Mouse (Mus musculus) left cerebral cortex, adult 9 months (tissue): ENCODE results near the gene Eef2kmt.
A peak's percentile ranks its signal among the peaks of the same experiment; 100 is the strongest.
"Not testable (repeated sequence)": the region's sequence is repeated elsewhere in the genome, so short reads cannot be mapped to it uniquely, and the experiment has no call there.

Experiments used
- DNase-seq, 2 experiments: peaks; one replicate each; pipeline ENCODE4 v3.0.0; 2022; ENCODE audit warnings: low spot score in 2 of 2

The Eef2kmt gene

GRCm38 (mm10) chr16:5255779-5256496 is at the start of gene Eef2kmt:
Gene Eef2kmt (minus strand): TSS chr16:5255983.
- peak; percentile 95 to 97 for DNase-seq

GRCm38 (mm10) chr16:5295238-5295637 is 39.5 kb upstream of the Eef2kmt start:
- no peak for DNase-seq

- DNase-seq, result no peak
Observed at GRCm38 (mm10) chr16:5285376-5285775, 29.6 kb upstream of the Eef2kmt start.

- no peak for DNase-seq
Observed at GRCm38 (mm10) chr16:5282686-5283085, 26.9 kb upstream of the Eef2kmt start.

GRCm38 (mm10) chr16:5279571-5280222 is 23.9 kb upstream of the Eef2kmt start:
- DNase-seq, result no peak

- DNase-seq, result no peak
Observed at GRCm38 (mm10) chr16:5272371-5272770, 16.6 kb upstream of the Eef2kmt start.

- DNase-seq, result no peak
Observed at GRCm38 (mm10) chr16:5271411-5272035, 15.7 kb upstream of the Eef2kmt start.

GRCm38 (mm10) chr16:5263926-5264325 is 8.1 kb upstream of the Eef2kmt start:
- no peak for DNase-seq

GRCm38 (mm10) chr16:5263156-5263555 is 7.4 kb upstream of the Eef2kmt start:
- no peak for DNase-seq

- DNase-seq, result no peak
Observed at GRCm38 (mm10) chr16:5255081-5255740, 572 bp downstream of the Eef2kmt start.

GRCm38 (mm10) chr16:5254346-5255025 is 1.3 kb downstream of the Eef2kmt start:
- peak in 1 of 2 experiments; percentile 55 for DNase-seq

GRCm38 (mm10) chr16:5252260-5252659 is 3.5 kb downstream of the Eef2kmt start:
- DNase-seq, result no peak

GRCm38 (mm10) chr16:5250891-5251290 is 4.9 kb downstream of the Eef2kmt start:
- no peak for DNase-seq

- peak in 1 of 2 experiments; percentile 57 for DNase-seq
Observed at GRCm38 (mm10) chr16:5244411-5244810, 11.4 kb downstream of the Eef2kmt start.

- DNase-seq, result no peak
Observed at GRCm38 (mm10) chr16:5242882-5243281, 12.9 kb downstream of the Eef2kmt start.

GRCm38 (mm10) chr16:5242355-5242754 is 13.4 kb downstream of the Eef2kmt start:
- no peak for DNase-seq

- DNase-seq, result peak; percentile 82 to 94
Observed at GRCm38 (mm10) chr16:5233418-5234313, 22.1 kb downstream of the Eef2kmt start, which contains the start of gene Alg1. Gene Alg1 (plus strand): TSS chr16:5233621.

- DNase-seq, result no peak
Observed at GRCm38 (mm10) chr16:5232982-5233381, 22.8 kb downstream of the Eef2kmt start.

- DNase-seq, result not testable (repeated sequence)
Observed at GRCm38 (mm10) chr16:5228103-5228502, 27.7 kb downstream of the Eef2kmt start.

- not testable (repeated sequence) for DNase-seq
Observed at GRCm38 (mm10) chr16:5227501-5227900, 28.3 kb downstream of the Eef2kmt start.
